Mouse (Mus musculus) ovary, adult 18-20 months (tissue): Measurements from ENCODE around the gene Ifitm5.
"Not testable (repeated sequence)": the region's sequence is repeated elsewhere in the genome, so short reads cannot be mapped to it uniquely, and the experiment has no call there.

Experiments used
- DNase-seq: peaks from one replicate; pipeline ENCODE4 v3.0.0; 2022; ENCODE audit warnings: low spot score, mixed read lengths

Ifitm5 gene

DNA sequence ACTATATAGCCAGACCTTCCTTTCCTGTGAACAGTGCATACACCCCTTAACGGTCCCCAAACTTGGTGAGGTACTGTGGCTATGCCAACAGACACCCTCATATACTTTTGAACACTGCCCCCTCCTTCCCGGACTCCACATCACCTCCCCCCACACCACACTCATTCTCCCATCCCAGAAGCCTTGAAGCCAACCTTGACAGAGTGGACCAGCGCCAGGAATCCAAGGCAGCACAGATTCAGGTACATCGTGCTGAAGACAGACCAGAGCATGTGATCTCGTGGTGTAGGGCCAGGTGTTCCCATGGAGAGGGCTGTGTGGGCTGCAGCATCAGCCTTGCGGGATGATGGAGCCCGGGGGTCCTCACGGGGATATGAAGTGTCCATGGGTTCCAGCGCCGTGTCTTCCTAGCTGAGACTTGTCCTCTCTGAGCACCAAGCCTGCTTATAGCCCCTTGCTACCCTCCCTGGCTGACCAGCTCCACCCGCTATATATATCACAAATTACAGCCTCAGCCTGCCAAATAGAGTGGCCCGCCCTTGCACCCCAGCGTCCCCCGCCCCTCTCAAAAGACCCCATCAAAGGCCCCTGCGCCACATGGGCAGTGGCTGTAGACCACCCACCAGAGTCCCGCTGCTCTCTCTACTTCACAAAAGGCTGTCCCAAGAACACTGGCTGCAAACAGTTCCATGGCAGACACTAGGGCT lies at the start of gene Ifitm5:
Gene Ifitm5 (minus strand): TSS at position 468 of the 707 bp plus-strand sequence.
- no peak for DNase-seq

DNA sequence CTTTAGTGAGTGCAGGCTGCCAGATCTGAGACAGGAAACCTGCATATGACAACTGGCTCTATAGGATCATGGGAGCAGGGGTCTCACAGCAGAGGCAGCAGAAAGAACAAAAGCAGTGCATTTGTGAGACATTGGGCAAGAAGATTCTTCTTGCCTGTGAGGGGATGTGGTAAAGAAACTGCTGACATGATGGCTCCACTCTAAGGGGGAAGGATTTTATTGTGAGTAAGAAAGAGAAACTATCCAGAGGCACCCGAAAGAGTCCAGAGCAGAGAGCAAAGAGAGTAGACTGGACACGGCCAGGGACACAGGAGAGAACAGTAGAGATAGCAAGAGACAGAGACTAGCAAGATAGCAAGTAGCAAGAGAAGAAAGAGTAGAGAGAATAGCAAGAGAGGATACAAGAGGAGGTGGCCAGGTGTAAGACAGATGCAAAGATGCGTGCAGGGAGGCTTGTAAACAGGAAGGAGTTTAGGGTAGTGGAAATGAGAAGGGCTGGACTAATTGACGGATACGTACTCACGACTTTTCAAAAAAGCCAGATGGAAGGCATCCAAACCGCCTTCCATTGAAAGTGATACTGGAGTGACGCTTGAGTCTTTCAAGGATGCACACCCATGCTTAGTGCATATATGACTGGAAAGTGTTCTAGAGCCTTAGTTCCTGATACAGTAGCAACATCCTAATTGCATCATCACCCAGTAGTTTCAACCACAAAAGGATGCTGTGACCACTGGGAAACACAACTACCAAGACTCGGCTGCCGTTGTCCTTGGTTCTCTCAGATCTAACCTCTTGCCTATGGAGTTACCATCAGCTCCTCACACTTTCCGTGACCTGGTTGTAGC lies 49.0 kb upstream of the Ifitm5 start:
- DNase-seq, result no peak

DNA sequence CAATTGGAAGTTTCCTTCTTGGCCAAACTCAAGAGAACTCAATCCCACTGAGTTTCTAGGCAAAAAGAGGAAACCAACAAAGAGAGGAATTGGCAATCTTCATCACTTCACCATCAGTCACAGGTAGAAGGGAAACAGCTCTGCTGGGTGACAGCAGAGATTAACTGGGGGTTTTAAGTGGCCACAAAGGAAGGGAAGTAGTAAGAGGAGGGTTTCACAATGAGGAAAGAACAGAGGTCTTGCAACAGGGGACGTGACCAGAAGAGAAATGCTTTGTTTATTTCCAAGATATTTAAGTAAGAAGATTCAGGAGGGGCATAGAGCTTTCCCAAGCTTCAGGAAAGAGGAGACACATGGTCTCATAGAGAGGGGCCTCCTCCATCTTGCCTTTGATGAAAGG lies 47.7 kb upstream of the Ifitm5 start:
- DNase-seq, result no peak

DNA sequence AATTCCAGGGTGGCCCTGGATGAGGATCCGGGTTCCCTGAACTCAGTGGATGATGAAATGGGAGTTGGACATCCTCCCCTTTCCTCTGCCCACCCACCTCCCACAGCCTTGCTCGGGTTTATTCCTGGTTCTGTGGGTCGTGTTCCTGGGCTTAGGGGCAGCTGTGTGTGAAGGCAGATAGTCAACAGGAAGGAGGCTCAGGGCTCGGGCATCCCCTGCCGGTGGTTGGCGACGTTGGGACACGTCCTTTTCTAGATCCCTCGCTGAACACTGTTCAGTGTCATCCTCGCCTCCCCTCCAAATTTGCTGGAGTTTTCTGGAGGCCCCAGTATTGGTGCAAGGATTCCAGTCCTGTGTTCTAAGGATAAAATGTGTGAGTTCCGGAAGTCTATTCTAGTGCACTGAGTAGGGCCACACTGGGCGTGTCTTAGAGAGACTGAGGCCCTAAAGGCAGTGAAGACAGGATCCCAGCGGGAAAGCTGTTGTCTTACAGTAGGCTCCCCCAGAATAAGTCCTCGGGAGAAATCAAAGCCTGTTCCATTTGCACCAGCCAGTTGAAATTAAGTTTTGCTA lies 41.1 kb upstream of the Ifitm5 start:
- no peak for DNase-seq

DNA sequence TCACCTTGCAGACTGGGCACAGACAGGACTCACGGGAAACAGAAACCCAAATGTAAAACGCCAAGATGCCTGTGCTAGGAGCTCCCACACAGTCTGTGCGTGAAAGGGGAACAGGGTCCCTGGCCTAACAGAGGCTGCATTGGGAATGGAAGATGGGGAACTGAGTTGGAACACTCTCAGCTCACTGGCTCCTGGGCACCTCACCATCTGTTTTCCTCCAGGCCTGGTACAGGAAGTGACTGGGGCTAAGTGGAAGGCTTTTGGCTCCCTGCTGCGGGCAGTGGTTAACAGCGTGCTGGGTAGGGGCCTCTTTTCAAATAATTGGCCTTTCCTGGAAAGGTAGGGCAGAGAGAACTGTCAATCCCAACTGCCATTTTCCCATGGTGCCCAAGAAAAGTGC lies 40.5 kb upstream of the Ifitm5 start:
- no peak for DNase-seq

DNA sequence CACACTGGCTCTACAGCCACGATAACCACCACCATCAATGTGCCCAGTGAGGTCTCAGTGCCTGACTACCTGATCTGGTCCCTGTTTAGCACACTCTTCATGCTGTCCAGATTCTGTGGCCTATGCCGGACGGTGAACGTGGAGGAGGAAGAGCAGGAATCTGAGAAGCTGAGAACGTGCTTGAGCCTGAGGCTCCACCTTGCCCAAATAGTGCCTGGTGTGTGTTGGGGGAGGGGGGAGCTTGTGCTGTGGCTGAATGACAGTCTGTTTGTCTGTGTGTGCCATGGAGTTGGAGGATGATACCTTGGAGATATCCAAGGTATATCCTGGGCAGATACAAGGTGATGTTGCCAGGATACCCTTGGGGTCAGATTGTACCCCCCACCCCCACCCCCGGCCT lies 40.1 kb upstream of the Ifitm5 start:
- DNase-seq, result no peak

DNA sequence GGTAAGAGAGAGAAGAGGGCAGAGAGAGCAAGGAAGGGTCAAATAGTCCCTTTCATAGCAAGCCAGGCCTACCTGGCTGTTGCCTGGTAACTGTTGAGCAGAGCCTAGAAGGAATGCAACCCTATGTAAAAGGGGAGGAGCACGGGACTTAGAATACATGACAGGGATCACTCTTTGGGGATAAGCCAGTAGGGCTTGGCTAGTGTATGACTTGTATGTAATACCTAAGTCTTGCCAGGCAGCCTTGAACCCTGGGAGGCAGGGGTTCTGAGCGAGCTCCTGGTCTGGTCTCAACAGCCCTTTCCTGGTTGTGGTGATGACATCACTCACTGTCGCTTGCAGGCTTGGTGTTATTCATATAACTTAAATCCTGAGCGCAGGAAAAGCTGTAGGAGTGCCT lies 38.9 kb upstream of the Ifitm5 start:
- DNase-seq, result no peak

DNA sequence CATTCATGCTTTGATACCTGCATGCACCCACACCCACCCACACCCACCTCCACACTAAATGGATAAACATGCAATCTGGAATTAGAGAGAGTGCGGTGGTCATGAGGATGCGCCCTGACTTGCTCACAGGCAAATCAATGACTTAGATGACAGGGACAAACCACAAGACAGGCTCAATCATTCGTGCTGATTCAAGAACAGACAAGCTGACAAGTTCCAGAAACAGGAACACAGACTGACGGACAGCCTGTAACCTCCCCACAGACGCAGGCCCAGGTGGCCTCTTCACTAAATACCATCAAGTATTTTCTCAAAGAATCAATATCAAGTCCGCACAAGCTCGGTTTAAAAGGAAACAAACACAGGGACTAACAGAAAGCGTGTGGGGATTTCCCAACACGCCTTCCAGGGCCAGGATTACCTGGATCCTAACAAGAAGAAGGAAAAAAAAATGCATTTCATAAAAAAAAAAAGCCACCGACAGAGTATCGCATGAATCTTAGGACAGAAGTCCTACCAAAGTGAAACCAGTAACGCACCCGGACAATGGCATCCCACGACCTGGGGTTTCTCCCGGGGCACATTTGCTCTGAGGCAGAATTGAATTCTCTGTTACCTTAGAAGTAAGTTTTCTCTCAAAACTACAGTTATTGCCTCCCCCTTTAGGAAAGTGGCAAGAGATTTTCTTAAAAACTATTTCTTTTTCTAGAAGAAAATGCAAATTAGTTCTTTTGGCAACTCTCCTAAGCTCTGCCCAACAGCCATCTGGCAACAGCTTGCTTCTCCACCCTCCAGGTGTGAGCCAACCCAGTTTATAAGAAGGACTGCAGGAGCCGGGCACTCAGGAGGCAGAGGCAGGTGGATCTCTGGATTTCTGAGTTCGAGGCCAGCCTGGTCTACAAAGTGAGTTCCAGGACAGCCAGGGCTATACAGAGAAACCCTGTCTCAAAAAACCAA lies 37.4 kb upstream of the Ifitm5 start:
- no peak for DNase-seq

DNA sequence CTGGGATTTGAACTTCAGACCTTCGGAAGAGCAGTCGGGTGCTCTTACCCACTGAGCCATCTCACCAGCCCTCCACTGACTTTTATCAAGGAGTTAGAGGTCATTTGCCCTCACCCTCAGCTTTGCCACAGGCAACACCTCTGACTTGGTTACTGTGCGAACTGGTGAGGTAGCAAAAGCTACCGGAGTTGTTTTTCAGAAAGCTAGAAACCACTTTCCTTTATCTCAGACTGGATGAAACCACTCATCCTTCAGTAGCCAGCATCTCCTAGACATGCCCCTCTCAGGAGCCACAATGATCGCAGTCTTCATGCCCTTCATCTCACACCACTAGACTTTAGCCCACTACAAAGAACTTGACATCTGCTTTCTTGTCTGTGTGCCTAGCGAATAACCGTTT lies 32.9 kb upstream of the Ifitm5 start:
- DNase-seq, result no peak

DNA sequence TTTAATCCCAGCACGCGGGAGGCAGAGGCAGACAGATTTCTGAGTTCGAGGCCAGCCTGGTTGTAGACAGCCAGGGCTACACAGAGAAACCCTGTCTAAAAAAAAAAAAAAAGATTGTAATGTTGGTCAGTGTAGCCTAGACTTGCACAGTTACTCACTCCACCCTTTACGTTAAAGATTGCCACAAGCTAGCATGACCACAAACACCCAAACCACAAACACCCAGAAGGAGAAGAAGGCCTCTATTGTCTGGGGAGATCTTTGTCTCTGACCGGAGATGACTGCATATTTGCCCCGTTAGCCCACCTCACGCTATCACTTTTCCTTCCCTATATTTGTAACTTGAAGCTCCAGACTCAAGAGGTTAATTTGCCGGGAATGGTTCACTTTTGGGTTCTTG lies 31.6 kb upstream of the Ifitm5 start:
- DNase-seq, result no peak

DNA sequence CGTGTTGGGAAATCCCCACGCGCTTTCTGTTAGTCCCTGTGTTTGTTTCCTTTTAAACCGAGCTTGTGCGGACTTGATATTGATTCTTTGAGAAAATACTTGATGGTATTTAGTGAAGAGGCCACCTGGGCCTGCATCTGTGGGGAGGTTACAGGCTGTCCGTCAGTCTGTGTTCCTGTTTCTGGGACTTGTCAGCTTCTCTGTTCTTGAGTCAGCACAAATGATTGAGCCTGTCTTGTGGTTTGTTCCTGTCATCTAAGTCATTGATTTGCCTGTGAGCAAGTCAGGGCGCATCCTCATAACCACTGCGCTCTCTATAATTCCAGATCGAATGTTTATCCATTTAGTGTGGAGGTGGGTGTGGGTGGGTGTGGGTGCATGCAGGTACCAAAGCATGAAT lies 26.6 kb upstream of the Ifitm5 start:
- not testable (repeated sequence) for DNase-seq

DNA sequence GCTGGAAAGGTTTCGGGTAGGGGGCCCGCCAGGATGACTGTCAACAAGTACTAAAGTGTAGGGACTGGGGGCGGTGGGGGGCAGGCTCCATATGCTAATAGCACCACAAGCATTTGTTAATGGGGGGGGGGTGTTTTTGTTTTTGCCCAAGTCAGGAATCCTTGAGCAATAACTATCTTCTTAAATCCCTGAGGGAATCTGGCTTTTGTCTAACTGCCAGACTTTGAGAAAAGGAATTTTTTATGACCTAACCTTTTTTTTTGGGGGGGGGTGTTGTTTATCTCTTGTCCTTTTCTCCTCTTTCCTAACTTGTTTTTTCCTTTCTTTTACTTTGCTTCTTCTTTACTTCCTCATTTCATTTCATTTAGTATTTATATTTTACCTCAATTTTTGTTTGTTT lies 25.4 kb upstream of the Ifitm5 start:
- DNase-seq, result no peak

DNA sequence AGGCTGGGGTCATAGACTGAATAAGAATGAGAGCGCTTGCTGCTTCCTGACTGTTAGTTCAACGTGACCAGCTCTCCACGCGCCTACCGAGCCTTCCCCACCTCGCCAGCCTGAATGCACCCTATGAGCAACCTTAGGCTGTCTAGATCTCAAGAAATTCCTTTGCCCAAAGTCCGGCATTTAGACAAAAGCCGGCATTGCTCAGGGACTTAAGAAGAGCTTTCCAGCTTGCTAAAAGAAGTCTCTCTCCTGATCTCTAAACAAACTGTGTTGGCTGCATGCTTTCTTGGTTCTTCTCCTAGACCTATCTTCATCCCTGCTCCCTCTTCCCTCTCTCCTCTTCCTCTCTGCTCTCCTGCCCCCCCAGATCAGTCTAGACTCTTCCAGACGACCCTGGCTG lies 24.8 kb upstream of the Ifitm5 start:
- DNase-seq, result no peak

DNA sequence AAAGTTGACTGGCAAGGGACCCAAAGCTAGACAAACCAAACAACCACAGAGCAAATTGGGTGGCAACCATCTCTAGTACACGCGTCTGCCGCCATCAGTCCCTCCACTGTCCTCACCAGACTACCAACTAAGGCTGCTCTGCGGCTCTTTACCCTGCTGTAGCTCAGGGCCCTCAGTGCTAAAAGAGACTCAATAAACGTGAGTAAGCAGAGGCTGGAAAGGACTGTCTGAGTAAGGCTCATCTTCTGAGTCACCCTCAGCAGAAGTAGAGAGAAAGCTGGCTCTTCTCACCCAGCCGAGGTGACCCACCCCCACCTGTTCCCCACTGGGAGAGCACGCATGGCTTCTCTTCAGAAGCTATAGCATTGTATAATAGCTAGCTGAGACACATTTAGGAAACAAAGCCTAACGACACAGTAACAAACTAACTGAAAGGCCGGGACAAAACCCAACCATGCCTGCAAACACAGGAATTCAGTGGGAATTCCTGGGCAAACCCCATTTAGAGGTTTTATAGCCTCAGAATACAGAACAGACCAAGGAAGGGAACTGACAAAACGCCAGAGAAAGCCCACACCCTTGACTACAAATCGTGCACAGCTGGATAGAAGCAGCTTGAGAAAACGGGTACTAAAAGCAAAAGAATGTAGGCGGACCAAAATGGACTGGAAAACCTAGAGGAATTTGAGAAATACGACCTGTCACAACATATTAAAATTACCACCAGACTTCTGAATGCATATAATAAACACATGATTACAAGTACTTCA lies 23.5 kb upstream of the Ifitm5 start:
- DNase-seq, result no peak

DNA sequence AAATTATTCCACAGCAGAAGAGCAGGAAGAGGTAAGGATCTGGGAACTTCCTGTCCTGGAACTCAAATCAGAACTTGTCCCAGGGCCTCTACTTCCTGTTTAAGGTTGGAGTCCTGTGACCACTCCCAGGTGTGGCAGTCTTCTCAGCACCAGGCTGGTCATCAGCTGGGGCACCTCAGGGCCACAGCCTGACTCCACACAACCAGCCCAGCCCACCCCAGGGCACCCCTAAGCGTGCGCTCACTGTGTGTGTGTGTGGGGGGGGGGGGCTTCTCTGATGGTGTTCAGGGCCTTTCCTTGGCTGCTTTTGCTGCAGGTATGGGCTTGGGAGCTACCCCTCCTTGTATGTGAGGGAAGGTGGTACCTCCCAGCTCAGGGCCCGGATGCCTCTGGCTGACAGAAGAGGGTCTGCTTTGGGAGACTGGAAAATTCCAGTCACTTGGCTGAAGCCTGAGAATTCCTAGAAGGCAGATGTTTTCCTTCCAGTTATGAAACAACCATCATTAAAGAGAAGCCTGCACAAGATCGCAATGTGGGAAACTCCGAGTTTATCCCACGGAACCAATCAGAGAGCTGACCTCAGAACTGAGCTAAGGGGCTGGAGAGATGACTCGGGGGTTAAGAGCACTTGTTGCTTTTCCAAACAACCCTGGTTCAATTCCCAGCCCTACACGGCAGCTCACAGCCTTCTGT lies 21.5 kb upstream of the Ifitm5 start:
- DNase-seq, result no peak

DNA sequence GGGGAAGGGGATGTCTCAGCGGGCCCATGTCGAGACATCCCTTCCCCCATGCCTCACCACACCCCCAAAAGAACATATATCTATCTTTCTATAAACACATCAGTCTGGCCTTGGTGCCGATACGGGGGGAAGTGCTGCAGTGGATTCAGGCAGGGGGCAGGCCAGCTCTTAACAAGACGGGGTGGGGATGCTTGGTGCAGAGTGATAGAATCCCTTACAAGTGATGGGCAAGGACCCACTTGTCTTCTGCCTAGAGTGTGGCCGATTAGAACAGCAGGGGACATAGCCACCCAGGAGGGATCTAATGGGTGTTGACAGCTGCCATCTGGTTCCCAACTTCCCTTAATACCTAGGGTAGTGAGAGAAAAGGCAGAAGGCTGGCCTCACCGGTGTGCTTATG lies 20.8 kb upstream of the Ifitm5 start:
- DNase-seq, result no peak

DNA sequence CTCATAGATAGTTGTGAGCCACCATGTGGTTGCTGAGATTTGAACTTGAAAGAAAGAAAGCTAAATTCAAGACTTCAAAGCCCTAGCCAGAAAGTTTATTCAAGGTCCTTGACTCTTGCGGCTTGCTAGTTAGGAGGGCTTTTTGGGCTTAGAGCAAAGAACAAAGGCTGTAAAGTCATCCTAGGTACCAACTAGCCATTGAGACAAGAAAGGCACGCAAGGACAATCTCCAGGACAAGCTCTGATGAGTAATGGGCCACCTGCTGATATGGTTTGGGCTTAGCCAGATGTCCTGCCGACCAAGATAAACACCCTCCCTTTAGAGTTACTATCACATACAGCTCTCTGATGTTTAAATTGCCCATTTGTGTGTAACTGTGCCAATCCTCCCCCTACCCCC lies 18.6 kb upstream of the Ifitm5 start:
- DNase-seq, result not testable (repeated sequence)

DNA sequence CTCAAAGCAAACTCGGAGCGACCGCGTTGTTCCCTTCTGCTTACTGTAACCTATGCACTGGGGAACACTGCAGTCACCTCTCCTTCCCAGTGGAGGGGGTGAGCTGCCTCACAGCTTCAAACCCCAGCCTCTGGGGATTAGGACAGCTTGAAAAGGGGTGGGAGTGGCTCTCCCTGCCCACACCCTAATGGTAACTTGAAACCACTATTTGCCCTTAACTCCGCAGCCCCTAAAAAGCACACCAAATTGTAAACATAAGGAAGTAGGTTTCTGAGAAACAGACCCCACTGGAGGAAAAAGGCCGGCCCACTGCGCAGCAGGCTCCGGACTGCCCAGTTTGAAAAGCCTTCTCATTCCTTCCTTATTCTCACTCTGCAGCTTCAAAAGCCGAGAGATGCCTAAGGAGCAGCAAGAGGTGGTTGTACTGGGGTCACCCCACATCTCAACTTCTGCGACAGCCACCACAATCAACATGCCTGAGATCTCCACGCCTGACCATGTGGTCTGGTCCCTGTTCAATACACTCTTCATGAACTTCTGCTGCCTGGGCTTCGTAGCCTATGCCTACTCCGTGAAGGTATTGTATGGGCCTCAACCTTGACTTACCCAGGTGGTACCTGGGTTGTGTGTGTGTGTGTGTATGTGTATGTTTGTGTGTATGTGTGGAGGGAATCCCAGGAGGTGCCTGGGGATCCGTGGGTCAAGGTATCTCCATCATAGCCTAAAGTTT lies 17.9 kb upstream of the Ifitm5 start:
- no peak for DNase-seq

DNA sequence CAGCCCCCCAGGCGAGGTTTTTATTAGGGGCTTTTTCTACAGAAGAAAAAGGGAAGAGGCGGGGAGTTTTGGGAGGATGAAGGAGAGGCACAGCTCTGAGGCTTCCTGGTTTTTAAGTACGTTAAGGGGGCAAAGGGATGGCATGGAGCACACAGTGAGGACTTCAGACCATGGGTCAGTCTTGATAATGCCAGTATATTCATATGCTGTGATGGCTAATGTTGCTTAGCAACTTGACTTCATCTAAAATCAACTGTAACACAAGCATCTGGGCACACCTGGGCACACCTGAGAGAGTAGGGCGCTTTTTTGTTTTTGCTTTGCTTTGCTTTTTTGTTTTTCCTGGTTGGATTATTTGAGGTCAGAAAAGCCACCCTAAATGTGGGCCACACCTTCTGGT lies 16.8 kb upstream of the Ifitm5 start, which contains the start of gene Ifitm1:
Gene Ifitm1 (plus strand): TSS at position 301 of the 400 bp plus-strand sequence.
- DNase-seq, result no peak

DNA sequence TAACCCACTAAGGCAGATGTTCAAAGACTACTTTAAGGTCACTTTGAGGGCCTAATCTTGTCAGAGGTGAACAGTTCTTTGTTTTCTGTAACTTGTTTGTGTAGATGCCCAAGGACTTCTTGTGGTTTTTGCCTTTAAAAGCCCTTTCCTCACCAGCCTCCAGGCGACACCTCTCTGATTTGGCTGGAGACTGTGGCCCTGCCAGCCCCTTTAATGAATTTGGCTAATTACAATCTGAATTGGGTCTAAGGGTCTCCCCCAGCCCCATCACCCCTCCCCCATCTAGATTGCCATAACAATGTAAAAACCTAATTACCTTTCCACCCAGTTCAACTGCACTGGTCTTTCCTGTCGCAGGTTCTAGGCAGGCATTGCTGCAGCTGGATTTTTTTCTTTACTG lies 12.6 kb upstream of the Ifitm5 start:
- no peak for DNase-seq
